Mouse (Mus musculus): ENCODE measurements at regions not wholly inside any gene's neighbourhood (a gene's known extent, or its start where the extent isn't known, plus 50 kb on each side); places are given as distances from the start of the nearest gene placed in this dataset.

DNA sequence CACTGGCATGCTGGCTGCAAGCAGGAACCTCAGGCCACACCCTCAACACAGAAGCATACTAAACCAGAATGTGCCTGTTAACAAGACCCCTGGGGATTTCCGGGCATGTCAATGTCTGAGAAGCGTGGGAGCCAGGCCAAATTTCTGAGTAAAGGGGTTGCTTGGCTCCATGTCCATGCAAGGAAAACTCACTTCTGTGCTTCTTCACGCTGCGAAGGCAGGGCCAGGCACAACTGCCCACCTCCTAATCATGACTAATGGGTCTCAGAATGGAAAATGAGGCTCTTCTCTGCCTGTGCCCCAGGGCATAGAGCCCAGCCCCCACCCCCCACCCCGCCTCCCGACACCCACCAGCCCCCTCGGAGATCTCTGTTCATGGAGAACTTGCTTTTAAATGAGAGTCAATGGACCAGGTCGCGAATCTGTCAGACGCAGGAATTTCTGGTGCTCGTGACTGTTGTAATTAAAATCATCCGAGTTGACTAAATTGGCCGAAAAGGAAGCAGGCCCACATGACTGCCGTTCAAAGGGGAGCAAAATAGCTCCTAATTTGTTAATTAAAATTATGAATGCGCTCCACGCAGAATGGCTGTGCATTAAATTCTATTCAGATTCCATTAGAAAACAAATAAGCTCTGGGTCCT is 152.2 kb downstream of the H2al1j start:
- intact Hi-C loops (cut with DNase I) = no loop called here
- DNase-seq (ENCODE audit: low spot score in 2 of 2) = no peak

DNA sequence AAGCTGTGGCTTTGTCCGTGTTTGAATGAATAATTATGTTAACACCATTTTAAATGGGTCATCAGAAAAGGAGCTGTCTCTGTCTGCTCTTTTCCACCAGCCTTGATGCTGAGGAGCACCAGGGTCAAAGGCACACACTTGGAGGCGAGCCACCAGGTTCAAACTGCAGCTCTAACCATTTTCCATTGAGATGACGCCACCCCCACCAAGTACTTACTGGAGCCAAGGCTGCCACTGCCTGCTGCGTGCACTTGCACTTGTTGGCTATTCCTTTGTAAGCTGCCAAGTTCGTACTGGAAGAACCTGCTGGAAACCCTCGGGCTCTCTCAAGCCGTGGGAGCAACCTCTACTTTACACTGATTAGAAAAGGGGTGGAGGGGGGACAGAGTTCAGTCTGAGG is 154.5 kb downstream of the H2al1j start:
- intact Hi-C loops (cut with DNase I) = no loop called here
- DNase-seq (ENCODE audit: low spot score in 2 of 2) = no peak

DNA sequence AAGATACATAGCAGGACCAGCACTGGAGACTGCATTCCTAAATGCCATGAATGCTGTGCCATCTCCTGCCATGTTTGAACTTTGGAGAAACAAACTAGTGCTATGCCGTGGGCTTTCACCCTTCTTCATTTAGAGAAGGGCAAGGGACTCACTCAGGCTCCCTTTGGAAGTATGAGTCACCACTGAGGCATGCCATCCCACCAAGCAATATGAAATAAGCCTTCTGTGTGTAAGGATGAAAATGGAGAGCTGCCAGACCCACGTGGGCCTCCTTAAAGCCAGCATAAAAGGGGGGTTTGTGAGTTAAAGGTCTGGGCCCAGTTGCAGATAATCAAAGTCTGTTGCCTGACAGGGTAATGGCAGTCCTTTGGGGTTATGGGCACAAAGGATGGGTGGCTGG is 159.0 kb downstream of the H2al1j start:
- intact Hi-C loops (cut with DNase I) = no loop called here

DNA sequence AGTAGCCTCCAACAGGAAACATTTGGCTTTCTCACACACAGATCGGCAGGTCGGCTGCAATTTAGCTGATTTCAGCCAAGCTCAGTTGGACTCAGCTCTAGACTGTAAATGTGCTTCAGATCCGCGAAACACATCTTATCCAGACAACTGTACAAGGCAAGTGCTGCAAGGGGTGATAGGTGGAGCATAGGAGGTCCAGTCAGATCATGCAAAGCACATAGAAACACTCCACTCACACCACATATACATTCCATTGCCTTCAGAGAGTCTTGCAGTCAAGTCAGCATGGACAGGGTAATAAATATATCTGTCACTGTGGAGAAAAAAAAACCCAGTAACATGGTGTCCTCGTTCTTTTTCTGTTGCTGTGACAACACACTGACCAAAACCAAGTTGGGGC is 160.3 kb downstream of the H2al1j start:
- DNase-seq (ENCODE audit: low spot score in 2 of 2) = no peak
- intact Hi-C loops (cut with DNase I) = no loop called here

More for the DNA sequence above, 159.0 kb downstream of the H2al1j start:
- no peak for DNase-seq (ENCODE audit: low spot score in 2 of 2)

DNA sequence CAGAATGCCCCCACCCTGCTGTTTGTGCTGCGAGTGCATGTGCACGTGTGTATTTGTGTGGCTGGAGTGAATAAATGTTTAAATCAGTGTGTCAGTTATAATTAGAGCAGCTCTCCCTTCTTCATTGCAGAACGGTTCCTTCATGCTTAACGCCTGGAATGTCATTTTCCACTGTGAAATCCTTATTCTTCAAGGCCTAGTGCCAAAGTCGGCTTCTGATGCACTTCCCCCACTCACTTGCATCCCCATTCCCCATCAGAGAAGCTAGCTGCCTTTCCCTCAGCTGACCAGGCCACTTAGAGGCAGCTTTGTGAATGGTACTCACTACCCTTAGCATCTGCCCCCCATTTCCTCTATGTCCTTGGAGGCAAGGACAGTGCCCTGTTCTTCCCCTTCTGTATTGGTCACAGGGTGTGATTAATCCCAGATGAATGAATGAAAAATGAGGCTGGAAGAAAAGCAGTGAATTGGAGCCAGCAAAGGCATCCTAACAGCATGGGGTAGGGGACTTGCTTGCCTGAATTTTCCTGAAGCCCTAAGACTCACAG is 162.6 kb downstream of the H2al1j start:
- intact Hi-C loops (cut with DNase I) = no loop called here
- DNase-seq (ENCODE audit: low spot score in 2 of 2) = no peak

- DNase-seq (ENCODE audit: low spot score in 2 of 2) = no peak
- intact Hi-C loops (cut with DNase I) = no loop called here
These were observed 163.6 kb downstream of the H2al1j start for GRCm38 (mm10) chrX:11491235-11491634.

DNA sequence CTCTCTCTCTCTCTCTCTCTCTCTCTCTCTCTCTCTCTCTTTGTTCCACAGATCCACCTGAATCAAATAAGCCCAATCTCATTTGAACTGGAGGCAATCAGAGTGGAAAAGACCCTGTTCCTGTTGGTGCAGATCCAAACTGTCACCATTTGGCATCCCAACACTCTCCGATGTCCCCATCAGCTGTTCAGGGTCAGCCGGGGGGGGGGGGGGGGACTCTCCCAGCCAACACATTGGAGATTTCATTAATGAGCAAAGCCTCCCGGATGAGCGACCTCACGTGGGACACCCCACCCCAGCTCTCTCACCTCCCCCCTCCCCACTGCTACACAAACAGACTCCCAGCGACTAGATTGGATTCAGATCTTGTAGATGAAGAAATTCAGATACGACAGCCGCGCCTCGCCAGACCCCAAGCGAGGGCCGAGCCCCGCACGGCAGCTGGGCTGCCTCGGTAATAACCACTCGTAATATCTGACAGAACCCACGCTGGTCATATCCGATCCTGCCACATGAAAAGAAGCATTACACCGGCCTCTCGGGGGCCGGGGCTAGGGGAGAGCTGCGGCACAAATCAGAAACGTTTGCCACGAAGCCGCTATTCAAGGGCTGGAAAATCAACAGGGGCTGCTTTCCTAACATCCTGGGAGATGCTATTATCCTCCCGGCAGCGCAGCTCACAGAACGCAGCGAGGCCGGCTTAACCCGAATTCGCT is 164.2 kb downstream of the H2al1j start:
- no peak for DNase-seq (ENCODE audit: low spot score in 2 of 2)
- intact Hi-C loops (cut with DNase I) = no loop called here

DNA sequence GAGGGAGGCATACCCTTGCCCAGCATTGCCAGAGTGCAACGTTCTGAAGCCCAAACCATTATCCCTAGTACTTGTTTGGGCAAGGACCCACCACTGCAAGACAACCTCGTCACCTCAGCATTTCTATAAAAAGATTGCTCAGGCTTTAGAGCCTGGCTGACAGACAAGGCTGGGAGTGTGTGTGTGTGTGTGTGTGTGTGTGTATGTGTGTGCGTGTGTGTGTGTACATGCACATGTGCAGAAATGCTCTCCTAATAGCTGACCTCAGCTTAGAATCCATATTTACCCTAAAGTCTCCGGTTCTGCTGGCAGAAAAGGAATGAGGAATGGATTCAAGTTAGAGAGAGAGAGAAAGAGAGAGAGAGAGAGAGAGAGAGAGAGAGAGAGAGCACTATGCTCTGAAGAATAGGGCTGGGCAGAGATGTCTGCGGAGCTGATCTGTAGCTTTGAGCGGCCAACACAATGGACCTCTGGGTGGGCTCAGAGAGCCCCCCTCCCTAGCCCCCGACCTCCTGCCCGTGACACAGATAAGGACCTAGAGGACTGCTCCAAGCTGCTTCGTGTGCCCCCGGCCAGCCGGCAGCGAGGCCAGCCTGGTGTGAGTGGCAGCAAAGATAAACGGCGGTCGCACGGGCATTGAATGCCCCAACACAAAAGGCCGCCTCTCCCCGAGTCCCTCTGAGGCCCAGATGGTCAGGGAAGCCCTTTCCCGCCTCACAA is 166.1 kb downstream of the H2al1j start:
- DNase-seq (ENCODE audit: low spot score in 2 of 2) = no peak
- intact Hi-C loops (cut with DNase I) = no loop called here

DNA sequence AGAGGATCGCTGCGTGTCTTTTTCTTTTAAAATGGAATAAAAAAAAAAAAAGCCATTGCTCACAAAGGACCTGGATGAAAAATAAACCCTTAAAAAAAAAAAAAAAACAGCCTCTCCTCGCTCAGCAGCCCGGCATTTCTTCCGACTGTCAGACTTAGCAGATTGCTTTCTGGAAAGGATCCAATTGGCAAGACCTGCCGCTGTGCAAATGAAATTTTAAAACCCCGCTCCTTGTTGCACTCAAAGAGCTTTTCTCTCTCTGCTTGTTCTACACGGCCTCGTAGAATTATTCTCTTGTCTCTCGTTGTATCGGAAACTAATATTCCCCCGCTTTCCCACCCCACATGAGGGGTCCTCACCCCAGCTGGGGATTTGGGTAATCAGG is 166.6 kb downstream of the H2al1j start:
- intact Hi-C loops (cut with DNase I) = no loop called here
- peak; percentile 8 to 13 for DNase-seq (ENCODE audit: low spot score in 2 of 2)

- no peak for DNase-seq (ENCODE audit: low spot score in 2 of 2)
- intact Hi-C loops (cut with DNase I) = no loop called here
These were observed 184.8 kb downstream of the H2al1j start for GRCm38 (mm10) chrX:11512439-11512838.

GRCm38 (mm10) chrX:11512928-11513327 is 185.3 kb downstream of the H2al1j start:
- intact Hi-C loops (cut with DNase I) = no loop called here
- DNase-seq (ENCODE audit: low spot score in 2 of 2) = no peak

- DNase-seq (ENCODE audit: low spot score in 2 of 2) = no peak
- intact Hi-C loops (cut with DNase I) = no loop called here
These were observed 196.2 kb downstream of the H2al1j start for GRCm38 (mm10) chrX:11523791-11524190.

DNA sequence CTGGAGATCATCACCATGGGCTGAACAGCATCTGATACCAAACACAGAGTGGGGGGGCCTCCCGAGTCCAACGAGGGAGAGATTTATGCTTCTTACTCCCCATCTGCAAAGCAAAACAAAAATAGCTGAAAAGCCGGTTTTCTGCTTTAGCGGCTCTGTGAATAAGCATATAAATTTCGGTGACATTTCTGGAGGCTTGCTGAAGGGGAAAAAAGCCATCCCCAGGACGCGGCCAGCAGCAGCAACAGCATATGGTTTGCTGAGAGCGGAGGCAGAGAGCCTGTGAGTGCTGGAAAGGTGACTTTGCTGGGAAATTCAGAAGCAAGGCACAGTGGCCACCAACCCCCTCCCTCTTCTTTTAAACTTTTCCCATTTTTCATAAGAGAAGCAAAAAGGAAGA is 197.7 kb downstream of the H2al1j start:
- DNase-seq (ENCODE audit: low spot score in 2 of 2) = peak in 1 of 2 experiments; percentile 34
- intact Hi-C loops (cut with DNase I) = no loop called here

- DNase-seq (ENCODE audit: low spot score in 2 of 2) = no peak
- intact Hi-C loops (cut with DNase I) = no loop called here
These were observed 201.0 kb downstream of the H2al1j start for GRCm38 (mm10) chrX:11528589-11528988.

- DNase-seq (ENCODE audit: low spot score in 2 of 2) = no peak
- intact Hi-C loops (cut with DNase I) = no loop called here
These were observed 201.6 kb downstream of the H2al1j start for GRCm38 (mm10) chrX:11529221-11529620.

- intact Hi-C loops (cut with DNase I) = no loop called here
- DNase-seq (ENCODE audit: low spot score in 2 of 2) = no peak
These were observed 205.2 kb downstream of the H2al1j start for GRCm38 (mm10) chrX:11532817-11533216.

DNA sequence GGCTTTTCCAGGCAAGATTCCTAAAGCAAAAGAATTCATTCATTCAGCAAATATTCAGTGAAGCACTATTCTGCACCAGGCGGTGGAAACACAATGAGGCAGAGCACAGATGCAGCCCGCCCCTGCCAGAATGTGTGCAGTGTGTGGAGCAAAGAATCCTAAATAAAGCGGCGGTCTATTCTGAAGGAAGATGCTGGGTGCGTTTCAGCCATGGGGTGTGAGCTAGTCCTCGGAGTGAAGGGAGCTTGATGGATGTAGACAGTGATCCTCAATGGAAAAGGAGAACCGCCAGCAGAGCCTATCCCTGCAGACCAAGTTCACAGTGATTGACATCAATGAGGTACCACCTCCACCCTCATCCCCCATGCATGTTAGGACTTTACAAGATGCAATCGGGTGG is 206.2 kb downstream of the H2al1j start:
- intact Hi-C loops (cut with DNase I) = no loop called here
- DNase-seq (ENCODE audit: low spot score in 2 of 2) = peak; percentile 22 to 34

GRCm38 (mm10) chrX:11541011-11541410 is 213.4 kb downstream of the H2al1j start:
- no peak for DNase-seq (ENCODE audit: low spot score in 2 of 2)
- intact Hi-C loops (cut with DNase I) = no loop called here

DNA sequence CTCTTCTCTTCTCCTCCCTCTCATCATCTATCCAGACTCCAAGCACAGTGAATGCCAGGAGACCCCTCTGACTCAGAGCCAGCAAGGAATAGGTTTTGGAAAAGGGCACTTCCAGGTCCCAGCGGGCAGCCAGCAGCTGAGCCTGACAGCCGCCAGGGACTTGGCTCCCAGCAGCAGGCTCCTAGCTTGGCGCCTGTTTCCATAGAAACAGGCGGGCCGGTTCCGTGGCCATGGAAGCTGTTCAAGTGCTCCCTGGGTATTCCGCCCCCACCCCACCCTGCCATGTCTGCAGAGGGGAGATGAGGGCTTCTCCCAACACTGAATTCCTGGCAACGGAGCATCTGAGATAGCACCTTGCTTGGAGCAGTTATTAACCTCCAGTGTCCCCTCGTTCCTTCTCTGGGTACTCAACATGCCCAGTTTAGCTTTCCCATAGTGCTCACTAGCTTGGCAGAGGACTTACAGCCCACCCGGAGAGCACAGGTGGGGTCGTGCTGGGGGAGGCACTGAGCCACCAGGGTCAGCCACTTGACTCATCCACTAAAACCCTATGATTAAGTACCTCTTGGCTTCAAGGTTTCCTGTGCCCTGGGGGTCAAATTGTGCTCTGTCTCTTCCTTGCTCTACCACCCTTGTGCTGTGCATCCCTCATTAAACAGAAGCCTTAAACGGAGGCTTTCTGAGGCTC is 222.7 kb downstream of the H2al1j start:
- intact Hi-C loops (cut with DNase I) = no loop called here
- no peak for DNase-seq (ENCODE audit: low spot score in 2 of 2)

DNA sequence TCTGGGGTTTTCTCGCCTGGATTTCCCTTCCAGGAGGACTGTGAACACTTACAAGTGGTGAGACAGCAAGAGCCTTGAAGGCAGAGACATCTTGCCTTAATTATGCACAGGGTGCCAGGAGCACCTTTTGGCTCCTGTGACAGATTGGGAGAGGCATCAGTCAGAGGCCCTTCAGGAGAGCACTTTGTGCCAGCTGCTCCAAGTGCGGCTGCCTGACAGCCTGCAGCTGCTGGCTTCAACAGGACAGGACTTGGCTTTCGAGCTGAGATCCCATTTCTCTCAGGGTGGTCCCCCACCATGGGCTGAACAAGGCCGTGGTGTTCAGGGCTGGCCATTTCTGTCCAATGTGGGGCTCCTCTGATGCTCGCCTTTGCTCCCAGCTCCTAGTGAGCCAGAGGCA is 224.6 kb downstream of the H2al1j start:
- no peak for DNase-seq (ENCODE audit: low spot score in 2 of 2)

More for the DNA sequence above, 224.6 kb downstream of the H2al1j start:
- intact Hi-C loops (cut with DNase I) = no loop called here

Data from left cerebral cortex, postnatal 36 days (tissue).